9 mouse cellular contexts compared by ENCODE assay signal in the genomic region with DNA sequence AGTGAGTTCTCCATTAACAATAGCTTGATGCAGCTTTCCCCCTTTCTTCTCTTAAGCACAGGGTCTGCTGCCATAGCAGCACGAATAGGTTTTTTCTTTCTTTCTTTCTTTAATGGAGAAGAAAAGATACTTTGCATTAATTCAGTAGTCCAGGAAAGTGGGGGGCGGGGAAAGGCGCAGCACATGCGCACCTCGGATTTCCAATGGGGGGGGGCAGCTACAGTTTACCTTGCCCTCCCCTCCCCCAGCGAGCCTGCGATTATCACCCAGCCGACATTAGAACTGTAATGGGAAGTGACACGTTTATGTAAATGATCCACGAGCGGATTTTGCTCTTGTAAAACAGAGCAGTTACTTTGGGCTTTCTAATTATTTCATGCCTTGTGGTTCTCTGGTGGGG.
DNase-seq lines count a peak whose midpoint lies in the region; ATAC-seq lines count a peak whose summit lies in the region.
"Had no signal": no experiment of that assay in that cellular context is flagged by ENCODE, and none has a peak within 500 bp of the region (broad histone marks: within the 10 kb centered on the region; RNA-seq: fewer than 3 reads in every experiment).

No protein-coding gene starts in this region.

- WGBS in heart, embryonic 11.5 days (ENCODE audit: insufficient replicate concordance), result 30% methylated on average over 11 of the region's 11 CpGs
- 22% methylated on average over 11 of the region's 11 CpGs for WGBS in hindbrain, embryonic 15.5 days

- peaks cover 7% of the 10 kb centered on the region for H3K4me1 ChIP-seq in heart, embryonic 11.5 days (ENCODE audit: control insufficient read depth, insufficient read depth, low read length)
- peaks cover 22% of the 10 kb centered on the region for H3K4me1 ChIP-seq in hindbrain, embryonic 15.5 days (replicated peaks)

- H3K9me3 ChIP-seq in heart, embryonic 11.5 days (replicated peaks; ENCODE audit: control insufficient read depth, low read length), result no peaks in the 10 kb centered on the region
- no peaks in the 10 kb centered on the region for H3K9me3 ChIP-seq in hindbrain, embryonic 15.5 days

- no peak overlapping the region for H3K4me3 ChIP-seq in heart, embryonic 11.5 days (ENCODE audit: low read depth, low read length)
- peak overlapping the region; percentile 17 for H3K4me3 ChIP-seq in hindbrain, embryonic 15.5 days
- H3K4me3 ChIP-seq: gastrocnemius, adult 2 months had no signal

- no peak overlapping the region for H3K27ac ChIP-seq in heart, embryonic 11.5 days (ENCODE audit: low read depth, low read length)
- H3K27ac ChIP-seq in hindbrain, embryonic 15.5 days (replicated peaks), result peak overlapping the region; percentile 41; the same call in 1 of the 2 replicates
- H3K27ac ChIP-seq: gastrocnemius, adult 2 months had no signal

- no peaks in the 10 kb centered on the region for H3K36me3 ChIP-seq in heart, embryonic 11.5 days (ENCODE audit: control insufficient read depth, insufficient read depth, low read length)
- no peaks in the 10 kb centered on the region for H3K36me3 ChIP-seq in hindbrain, embryonic 15.5 days
- no peaks in the 10 kb centered on the region for H3K36me3 ChIP-seq in splenic B cell, adult 2 months (ENCODE audit: control insufficient read depth, insufficient read depth, low read length, poor library complexity, severe bottlenecking)

- H3K4me2 ChIP-seq in heart, embryonic 11.5 days, result peak overlapping the region; percentile 19; the same call in 1 of the 2 replicates
- peak overlapping the region; percentile 42 for H3K4me2 ChIP-seq in hindbrain, embryonic 15.5 days

- H3K9ac ChIP-seq in heart, embryonic 11.5 days (ENCODE audit: low read depth, low read length), result no peak overlapping the region
- no peak overlapping the region for H3K9ac ChIP-seq in hindbrain, embryonic 15.5 days

- no peaks in the 10 kb centered on the region for H3K27me3 ChIP-seq in heart, embryonic 11.5 days (ENCODE audit: control insufficient read depth, insufficient read depth, low read length)
- H3K27me3 ChIP-seq in hindbrain, embryonic 15.5 days, result no peaks in the 10 kb centered on the region
- H3K27me3 ChIP-seq in splenic B cell, adult 2 months (ENCODE audit: control insufficient read depth, insufficient read depth, low read length, poor library complexity, severe bottlenecking), result no peaks in the 10 kb centered on the region

- intact Hi-C loops in heart, postnatal 14 days (cut with DNase I), result no loop called here

- no peak for ATAC-seq in heart, embryonic 11.5 days (replicated peaks; ENCODE audit: insufficient number of reproducible peaks, low FRiP score, low TSS enrichment)
- no peak for ATAC-seq in hindbrain, embryonic 15.5 days (ENCODE audit: low FRiP score, low read depth)

- DNase-seq in heart, postnatal 14 days, result no peak
- peak; percentile 31 for DNase-seq in right cerebral cortex, postnatal 14 days
- DNase-seq in right cerebral cortex, adult 18-20 months, result no peak
- peak; percentile 42 for DNase-seq in splenic B cell, adult 2 months (ENCODE audit: low read depth, low spot score)
- no peak for DNase-seq in ovary, postnatal 14 days (ENCODE audit: low spot score)
- DNase-seq in frontal cortex, postnatal 14 days (ENCODE audit: low spot score in 2 of 2), result no peak
- DNase-seq: gastrocnemius, adult 2 months had no signal

Comparison
In these comparisons a context has a peak if more than half of its experiments do, and no peak if none do; other contexts are left out.
1. DNase-seq: peak in right cerebral cortex, postnatal 14 days (single experiment) and splenic B cell, adult 2 months (single experiment); none in heart, postnatal 14 days (0 of 2), right cerebral cortex, adult 18-20 months (single experiment), ovary, postnatal 14 days (single experiment) and frontal cortex, postnatal 14 days (0 of 2).